ENCODE assay signal across 8 mouse cellular contexts in genomic region chr13:109685296-109686115, GRCm38 (mm10).
DNase-seq lines count a peak whose midpoint lies in the region; ATAC-seq lines count a peak whose summit lies in the region.

No protein-coding gene starts in this region.

- DNase-seq in urinary bladder, adult 18-20 months (ENCODE audit: low spot score in 2 of 2) = peak; percentile 16 to 57
- no peak for DNase-seq in urinary bladder, postnatal 10 days (ENCODE audit: low spot score)
- peak; percentile 71 for DNase-seq in embryo, embryonic 11 days
- DNase-seq in gastrocnemius, postnatal 25 days = peak; percentile 46
- DNase-seq in intestine, embryonic 14.5 days (ENCODE audit: low spot score) = peak; percentile 77
- DNase-seq in spleen, postnatal 10 days (ENCODE audit: low spot score in 2 of 2) = peak; percentile 66 to 74

- peak overlapping the region; percentile 77 for H3K27ac ChIP-seq in intestine, embryonic 14.5 days (ENCODE audit: low read depth)
- peak overlapping the region; percentile 83 for H3K27ac ChIP-seq in limb, embryonic 13.5 days
- peak overlapping the region; percentile 69 for H3K27ac ChIP-seq in midbrain, embryonic 13.5 days

- peak overlapping the region; percentile 76 for H3K4me2 ChIP-seq in intestine, embryonic 14.5 days (ENCODE audit: low read length)
- H3K4me2 ChIP-seq in limb, embryonic 13.5 days (replicated peaks) = peak overlapping the region; percentile 85
- peak overlapping the region; percentile 76 for H3K4me2 ChIP-seq in midbrain, embryonic 13.5 days (replicated peaks)

- H3K27me3 ChIP-seq in intestine, embryonic 14.5 days (replicated peaks; ENCODE audit: control insufficient read depth, insufficient read depth, low read length) = no peaks in the 10 kb centered on the region
- no peaks in the 10 kb centered on the region for H3K27me3 ChIP-seq in limb, embryonic 13.5 days
- H3K27me3 ChIP-seq in midbrain, embryonic 13.5 days = no peaks in the 10 kb centered on the region

- ATAC-seq in intestine, embryonic 14.5 days (replicated peaks; ENCODE audit: low FRiP score, low TSS enrichment, low read depth) = peak; percentile 49
- peak; percentile 66 for ATAC-seq in limb, embryonic 13.5 days (ENCODE audit: low FRiP score, low read depth)
- ATAC-seq in midbrain, embryonic 13.5 days = peak; percentile 77

- no peaks in the 10 kb centered on the region; the same call in 1 of the 2 replicates for H3K4me1 ChIP-seq in intestine, embryonic 14.5 days (replicated peaks; ENCODE audit: control insufficient read depth, insufficient read depth, low read length)
- H3K4me1 ChIP-seq in limb, embryonic 13.5 days = peaks cover 19% of the 10 kb centered on the region
- H3K4me1 ChIP-seq in midbrain, embryonic 13.5 days (replicated peaks) = peaks cover 27% of the 10 kb centered on the region

- H3K4me3 ChIP-seq in intestine, embryonic 14.5 days (ENCODE audit: low read depth, low read length) = peak overlapping the region; percentile 53
- H3K4me3 ChIP-seq in limb, embryonic 13.5 days = peak overlapping the region; percentile 52
- peak overlapping the region; percentile 44 for H3K4me3 ChIP-seq in midbrain, embryonic 13.5 days (replicated peaks)

- 3% methylated on average over 29 of the region's 29 CpGs for WGBS in intestine, embryonic 14.5 days
- WGBS in limb, embryonic 13.5 days = under 1% methylated on average over 29 of the region's 29 CpGs
- WGBS in midbrain, embryonic 13.5 days = under 1% methylated on average over 29 of the region's 29 CpGs

- peak overlapping the region; percentile 50 for H3K9ac ChIP-seq in intestine, embryonic 14.5 days (ENCODE audit: low read length)
- peak overlapping the region; percentile 73 for H3K9ac ChIP-seq in limb, embryonic 13.5 days
- H3K9ac ChIP-seq in midbrain, embryonic 13.5 days (replicated peaks) = peak overlapping the region; percentile 70

- H3K9me3 ChIP-seq in intestine, embryonic 14.5 days (ENCODE audit: control insufficient read depth, low read length) = no peaks in the 10 kb centered on the region
- no peaks in the 10 kb centered on the region for H3K9me3 ChIP-seq in limb, embryonic 13.5 days
- no peaks in the 10 kb centered on the region for H3K9me3 ChIP-seq in midbrain, embryonic 13.5 days

- no peaks in the 10 kb centered on the region for H3K36me3 ChIP-seq in intestine, embryonic 14.5 days (ENCODE audit: control insufficient read depth, insufficient read depth, low read length)
- H3K36me3 ChIP-seq in limb, embryonic 13.5 days = no peaks in the 10 kb centered on the region
- H3K36me3 ChIP-seq in midbrain, embryonic 13.5 days = no peaks in the 10 kb centered on the region
